Mouse (Mus musculus) midbrain, embryonic 10.5 days (tissue): ENCODE data around the gene Lrrc38. TPM values are rescaled to one million over a fixed set of nuclear protein-coding genes. Genes with fewer than 3 reads are reported as not detected.

Experiments
- polyA plus RNA-seq: library from polyadenylated mRNA; unstranded; fragments of >200 nt; fragmentation: Nextera tagmentation; extraction: Ambion mirVana; gene quantifications from 2 replicates; pipeline ENCODE4 v1.2.1, GENCODE M21; 2016

Lrrc38 gene
- polyA plus RNA-seq, 1 experiment from 2014 or later: 0.06 TPM

Other genes with a start within 250 kb of the Lrrc38 start
- 14.2 and 16.6 TPM in 2 replicates for gene Prdm2, start 136.8 kb upstream of the Lrrc38 start, polyA plus RNA-seq
- 79.5 and 108 TPM in 2 replicates for gene Pdpn, start 50.2 kb upstream of the Lrrc38 start, polyA plus RNA-seq
- not detected in 2 replicates for gene Pramel1, start 44.7 kb downstream of the Lrrc38 start, polyA plus RNA-seq
- gene Pramef8, start 62.7 kb downstream of the Lrrc38 start, polyA plus RNA-seq: 19.5 and 23.8 TPM in 2 replicates
- gene Oog4, start 100.6 kb downstream of the Lrrc38 start, polyA plus RNA-seq: not detected in 2 replicates
- gene Gm13043, start 161.6 kb downstream of the Lrrc38 start, polyA plus RNA-seq: not detected in 2 replicates
- gene Gm13040, start 186.2 kb downstream of the Lrrc38 start, polyA plus RNA-seq: not detected in 2 replicates
- not detected in 2 replicates for gene BC080695, start 201.9 kb downstream of the Lrrc38 start, polyA plus RNA-seq
- gene Gm13057, start 202.0 kb downstream of the Lrrc38 start, polyA plus RNA-seq: not detected in 2 replicates